Comparison of ENCODE assay signal across 29 mouse cellular contexts in the genomic region with DNA sequence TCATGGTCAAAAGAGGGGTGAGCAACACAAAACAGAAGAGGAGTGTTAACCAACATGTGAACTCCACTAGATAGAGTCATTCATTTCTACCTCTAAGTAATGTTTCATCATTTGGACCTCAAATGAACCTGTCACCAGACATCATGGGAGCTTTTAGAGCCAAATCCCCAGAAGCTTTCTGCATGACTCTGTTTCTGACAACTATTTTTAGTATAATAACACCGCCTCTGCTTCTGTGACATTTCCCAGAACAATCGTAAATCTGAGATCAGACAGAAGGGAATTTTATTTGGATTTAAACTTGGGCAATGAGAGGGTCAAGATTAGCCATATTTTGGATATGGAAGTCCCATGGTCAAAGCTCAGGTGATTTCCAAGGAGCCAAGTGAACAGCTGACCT.
A peak's percentile ranks its signal among the peaks of the same experiment; 100 is the strongest.
DNase-seq lines count a peak whose midpoint lies in the region; ATAC-seq and TF ChIP-seq lines count a peak whose summit lies in the region.
"Had no signal": no experiment of that assay in that cellular context is flagged by ENCODE, and none has a peak within 500 bp of the region (broad histone marks: within the 10 kb centered on the region; RNA-seq: fewer than 3 reads in every experiment).

No protein-coding gene starts in this region.

- TF ChIP-seq CTCF in stomach, postnatal 0 days (IDR thresholded peaks at IDR 0.05; ENCODE audit: low read depth), result no peak

- WGBS in stomach, postnatal 0 days, result 62% methylated on average over 2 of the region's 2 CpGs

- 0 out of 2 replicates have a peak overlapping the region, but pooled peaks have one; percentile 8 for H3K27ac ChIP-seq in stomach, postnatal 0 days (replicated peaks)
- H3K27ac ChIP-seq: embryonic facial prominence, embryonic 10.5 days; embryonic facial prominence, embryonic 15.5 days; forebrain, embryonic 13.5 days; heart, adult 2 months; hindbrain, embryonic 14.5 days; limb, embryonic 15.5 days; liver, embryonic 13.5 days; midbrain, embryonic 12.5 days had no signal

- no peaks in the 10 kb centered on the region for H3K36me3 ChIP-seq in stomach, postnatal 0 days (ENCODE audit: control insufficient read depth, insufficient read depth, low read length)
- H3K36me3 ChIP-seq: embryonic facial prominence, embryonic 10.5 days; embryonic facial prominence, embryonic 15.5 days; G1E; limb, embryonic 15.5 days; liver, embryonic 13.5 days; midbrain, embryonic 12.5 days had no signal

- H3K9me3 ChIP-seq in stomach, postnatal 0 days (ENCODE audit: control insufficient read depth, low read length), result no peaks in the 10 kb centered on the region
- H3K9me3 ChIP-seq: embryonic facial prominence, embryonic 10.5 days; embryonic facial prominence, embryonic 15.5 days; forebrain, embryonic 13.5 days; limb, embryonic 15.5 days; liver, embryonic 13.5 days; megakaryocyte, embryonic 14.5 days; midbrain, embryonic 12.5 days had no signal

- no peak for DNase-seq in frontal cortex, postnatal 25 days (ENCODE audit: low spot score in 2 of 2)
- DNase-seq in layer of hippocampus, adult 11-12 months (ENCODE audit: low spot score), result peak; percentile 12
- no peak for DNase-seq in layer of hippocampus, adult 9-10 months (ENCODE audit: low spot score)
- DNase-seq in 3T3-L1 (ENCODE audit: low read depth, low spot score), result peak; percentile 27
- no peak for DNase-seq in stomach, postnatal 0 days (ENCODE audit: low spot score)
- DNase-seq: adrenal gland, postnatal 14 days; cerebellum, adult 2 months; cerebellum, postnatal 14 days; heart, adult 2 months; kidney, adult 9 months; kidney, postnatal 10 days; left cerebral cortex, postnatal 4 days; liver, embryonic 13.5 days; lung, adult 18-20 months; lung, postnatal 4 days; thymus, postnatal 14 days had no signal

- no peaks in the 10 kb centered on the region; the same call in 1 of the 2 replicates for H3K4me1 ChIP-seq in stomach, postnatal 0 days (replicated peaks; ENCODE audit: control insufficient read depth, insufficient read depth)
- H3K4me1 ChIP-seq: embryonic facial prominence, embryonic 10.5 days; embryonic facial prominence, embryonic 15.5 days; forebrain, embryonic 13.5 days; liver, embryonic 13.5 days; midbrain, embryonic 12.5 days had no signal

- H3K4me2 ChIP-seq in stomach, postnatal 0 days (replicated peaks; ENCODE audit: low read depth), result no peak overlapping the region
- H3K4me2 ChIP-seq: embryonic facial prominence, embryonic 15.5 days; forebrain, embryonic 13.5 days; hindbrain, embryonic 14.5 days; limb, embryonic 15.5 days; liver, embryonic 13.5 days; midbrain, embryonic 12.5 days had no signal

- no peak overlapping the region for H3K9ac ChIP-seq in stomach, postnatal 0 days (ENCODE audit: low read length)
- H3K9ac ChIP-seq: embryonic facial prominence, embryonic 15.5 days; forebrain, embryonic 13.5 days; hindbrain, embryonic 14.5 days; limb, embryonic 15.5 days; liver, embryonic 13.5 days; midbrain, embryonic 12.5 days had no signal

- H3K27me3 ChIP-seq in stomach, postnatal 0 days (ENCODE audit: control insufficient read depth, insufficient read depth, low read length), result no peaks in the 10 kb centered on the region
- H3K27me3 ChIP-seq: embryonic facial prominence, embryonic 15.5 days; forebrain, embryonic 13.5 days; limb, embryonic 15.5 days; liver, embryonic 13.5 days; megakaryocyte, embryonic 14.5 days; midbrain, embryonic 12.5 days; Patski had no signal

- no peak overlapping the region for H3K4me3 ChIP-seq in stomach, postnatal 0 days (ENCODE audit: low read depth, low read length)
- H3K4me3 ChIP-seq: embryonic facial prominence, embryonic 10.5 days; embryonic facial prominence, embryonic 15.5 days; forebrain, embryonic 13.5 days; heart, adult 2 months; limb, embryonic 15.5 days; liver, embryonic 13.5 days; megakaryocyte, embryonic 14.5 days; midbrain, embryonic 12.5 days had no signal

- no peak for TF ChIP-seq EP300 in stomach, postnatal 0 days (optimal IDR thresholded peaks at IDR 0.05)

- ATAC-seq in frontal cortex, adult (ENCODE audit: low TSS enrichment), result peak; percentile 38; the same call in 1 of the 2 replicates
- ATAC-seq in stomach, postnatal 0 days (ENCODE audit: low FRiP score, low TSS enrichment), result no peak
- no peak for ATAC-seq in cerebellum, adult (ENCODE audit: insufficient number of reproducible peaks, low FRiP score, low TSS enrichment)
- ATAC-seq: forebrain, embryonic 13.5 days; intestine, postnatal 0 days; lung, postnatal 0 days; Patski had no signal

Comparison
In these comparisons a context has a peak if more than half of its experiments do, and no peak if none do; other contexts are left out.
1. DNase-seq: peak in layer of hippocampus, adult 11-12 months (single experiment) and 3T3-L1 (single experiment); none in frontal cortex, postnatal 25 days (0 of 2), layer of hippocampus, adult 9-10 months (single experiment) and stomach, postnatal 0 days (single experiment).